Mouse (Mus musculus): ENCODE measurements around the gene Rbfox1. TPM values are rescaled to one million over a fixed set of nuclear protein-coding genes. Genes with fewer than 3 reads are reported as not detected.

Rbfox1 gene
- total RNA-seq, 2 experiments from 2014 or later, result 0.96 to 1.5 TPM

DNA sequence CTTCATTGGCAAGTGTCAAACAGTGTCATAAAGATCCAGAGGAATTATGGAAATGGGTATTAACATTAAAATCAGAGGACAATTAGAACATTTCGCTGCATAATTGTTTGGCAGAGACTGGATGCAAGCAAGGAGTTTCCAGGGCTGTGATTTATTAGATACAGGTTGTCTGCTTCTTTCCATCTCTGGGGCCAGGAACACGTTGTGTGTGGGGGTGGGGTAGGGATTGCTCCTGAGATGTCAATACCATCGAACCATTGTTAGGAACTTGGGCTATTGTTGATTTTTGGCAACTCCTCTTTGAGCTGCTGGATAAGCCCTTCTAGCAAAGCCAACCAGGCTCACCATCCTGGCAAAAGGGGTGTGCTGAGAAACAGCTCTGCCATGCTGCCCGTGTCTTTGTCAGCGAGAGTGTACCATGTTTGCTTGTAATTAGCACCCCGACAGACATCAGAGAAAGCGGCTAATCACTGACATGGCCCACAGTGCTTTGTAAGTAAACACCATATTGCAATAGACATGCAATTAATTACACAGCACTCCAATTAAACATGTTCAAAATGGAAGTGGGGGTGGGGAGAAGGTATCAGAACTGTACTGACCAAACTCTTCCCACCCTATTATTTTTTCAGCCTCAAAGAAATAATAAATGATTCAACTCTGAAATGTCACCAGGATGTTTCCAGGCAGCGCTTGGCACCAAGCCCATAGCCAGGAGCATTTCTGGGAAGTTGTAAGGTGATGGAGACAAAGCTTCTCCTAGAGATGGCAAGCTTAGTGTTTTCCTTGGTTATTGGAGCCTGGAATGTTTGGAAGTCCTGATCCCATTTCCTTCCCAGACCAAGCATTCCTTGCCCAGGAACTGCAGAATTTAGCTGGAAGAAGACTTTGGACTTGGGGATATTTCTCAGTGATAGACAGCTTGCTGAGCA is 1562.8 kb downstream of the Rbfox1 start:
- no peak for DNase-seq (ENCODE audit: low spot score in 2 of 2)

DNA sequence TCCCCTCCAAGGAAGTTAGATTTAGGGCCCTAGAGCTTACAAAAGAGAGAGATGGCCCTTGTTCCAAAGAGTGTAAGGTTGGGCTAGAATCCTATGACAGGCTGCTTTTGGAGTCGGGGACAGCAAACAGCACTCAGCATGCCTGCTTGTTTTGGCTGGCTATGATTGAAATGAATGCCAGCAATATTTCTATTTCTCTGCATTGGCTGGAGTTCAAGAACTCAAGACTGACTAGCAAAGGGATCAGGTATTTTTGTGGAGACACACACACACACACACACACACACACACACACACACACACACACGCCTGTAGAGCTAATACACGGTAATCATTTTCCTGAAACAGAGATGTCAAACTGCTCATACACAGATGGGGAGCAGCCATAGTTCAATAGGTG is 1566.0 kb downstream of the Rbfox1 start:
- DNase-seq (ENCODE audit: low spot score in 2 of 2), result no peak

DNA sequence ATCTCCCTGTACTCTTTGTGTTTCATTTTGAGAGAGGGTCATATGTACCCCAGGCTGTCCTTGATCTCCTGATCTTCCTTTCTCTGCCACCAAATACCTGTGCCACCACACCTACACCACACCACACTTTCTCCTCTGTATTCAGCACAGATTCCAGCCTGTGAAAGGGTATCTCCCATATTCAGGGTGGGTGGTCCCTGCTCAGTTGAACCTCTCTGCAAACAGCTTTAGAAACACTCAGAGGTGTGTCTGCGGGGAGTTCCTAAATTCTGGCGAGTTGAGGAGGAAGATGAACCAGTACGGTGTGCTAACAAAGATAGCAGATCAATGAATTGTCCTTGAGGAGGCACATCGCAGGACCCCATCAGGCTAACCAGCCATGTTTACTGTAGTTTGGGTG is 1572.4 kb downstream of the Rbfox1 start:
- DNase-seq (ENCODE audit: low spot score in 2 of 2), result no peak
